Mouse (Mus musculus) cerebellum, adult 9-11 months (tissue): ENCODE measurements around the gene Gm17584.
"Not testable (repeated sequence)": the region's sequence is repeated elsewhere in the genome, so short reads cannot be mapped to it uniquely, and the experiment has no call there.

ENCODE experiments used
- DNase-seq: peaks from one replicate; pipeline ENCODE4 v3.0.0; 2022

Gene Gm17584

GRCm38 (mm10) chrX:124500263-124500662 is at the start of gene Gm17584:
Gene Gm17584 (plus strand): TSS chrX:124500563.
- DNase-seq = not testable (repeated sequence)
